Mouse (Mus musculus) stomach, postnatal 0 days (tissue): ENCODE measurements around the gene Rin2.

ENCODE experiments used
- CTCF ChIP-seq: IDR thresholded peaks from 2 replicates; pipeline ENCODE4 v1.5.1; 2016; ENCODE audit warnings: antibody characterized with exemption, low read depth, mild to moderate bottlenecking, moderate library complexity
- EP300 ChIP-seq: optimal IDR thresholded peaks from 2 replicates; pipeline ENCODE3; 2016; ENCODE audit warnings: antibody characterized with exemption

GRCm38 (mm10) chr2:145700237-145700985, 25.4 kb downstream of the Rin2 start:
- no peak for TF ChIP-seq CTCF
- no peak for TF ChIP-seq EP300
